Mouse (Mus musculus) bone marrow, adult 2 months (tissue): ENCODE results near the gene Slc2a10. TPM values are rescaled to one million over a fixed set of nuclear protein-coding genes. Genes with fewer than 3 reads are reported as not detected.
A peak's percentile ranks its signal among the peaks of the same experiment; 100 is the strongest.

Experiments used
- H3K27ac ChIP-seq: fragments of 200-500 bp; 2 replicates; pipeline ENCODE4 v1.5.1; 2012; ENCODE audit warnings: low read depth, mild to moderate bottlenecking, control low read depth, inconsistent platforms, low read length; ENCODE audit not compliant: control insufficient read depth, poor library complexity, insufficient read depth
- H3K4me1 ChIP-seq: fragments of 200-500 bp; 2 replicates; pipeline ENCODE4 v1.6.1; 2011; ENCODE audit warnings: low read length; ENCODE audit not compliant: control insufficient read depth, insufficient read depth
- H3K4me3 ChIP-seq: fragments of 200-500 bp; replicated peaks from 2 replicates; pipeline ENCODE3; 2011; ENCODE audit warnings: mild to moderate bottlenecking, low read depth, low read length, control low read depth; ENCODE audit not compliant: control insufficient read depth
- CTCF ChIP-seq: fragments of 200-500 bp; IDR thresholded peaks from 2 replicates; pipeline ENCODE4 v1.5.1; 2011; ENCODE audit warnings: low read length, control low read depth; ENCODE audit not compliant: control insufficient read depth, insufficient read depth
- POLR2A ChIP-seq: fragments of 200-500 bp; IDR thresholded peaks from 2 replicates; pipeline ENCODE4 v1.6.1; 2011; ENCODE audit warnings: low read depth, mild to moderate bottlenecking, control low read depth, low read length, borderline replicate concordance; ENCODE audit not compliant: control insufficient read depth
- WGBS: fragments of 180-500 bp; shearing (Covaris S2); methylation state at CpG from one replicate; pipeline ENCODE4 v1.1.7; 2018; 5-methylcytosine and 5-hydroxymethylcytosine counted together
- polyA plus RNA-seq: library from polyadenylated mRNA; stranded (reverse); fragments of >200 nt; gene quantifications from 2 replicates; pipeline ENCODE4 v1.2.4, GENCODE M21; 2011; ENCODE audit warnings: low replicate concordance; ENCODE audit not compliant: missing spikeins, insufficient read depth, insufficient read length

The Slc2a10 gene
- polyA plus RNA-seq, 1 experiment, result not detected

DNA sequence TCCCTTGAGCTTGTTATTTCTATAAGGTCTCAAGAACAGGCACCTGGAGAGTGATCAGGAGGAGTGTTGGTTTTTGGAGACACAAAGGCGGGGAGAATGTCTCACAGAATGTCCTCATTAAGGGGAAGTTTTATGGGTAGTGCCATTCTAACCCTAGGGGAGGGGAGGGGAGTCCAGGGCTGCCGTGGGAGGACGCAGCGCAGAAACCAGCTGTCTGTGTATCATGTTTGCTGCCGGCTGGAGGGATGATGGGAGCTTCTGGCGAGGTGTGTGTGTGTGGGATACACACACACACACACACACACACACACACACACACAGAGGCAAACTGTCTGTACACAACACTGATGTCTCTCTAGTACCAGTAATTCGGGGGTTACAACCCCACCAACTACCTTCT, 8.8 kb downstream of the Slc2a10 start:
- H3K4me1 ChIP-seq, result no peaks in the 10 kb centered on the region
- WGBS, result 52% methylated on average over 7 of the region's 7 CpGs
- H3K4me3 ChIP-seq, result no peak overlapping the region
- H3K27ac ChIP-seq, result no peak overlapping the region
- TF ChIP-seq CTCF (no peak), POLR2A (no peak)

DNA sequence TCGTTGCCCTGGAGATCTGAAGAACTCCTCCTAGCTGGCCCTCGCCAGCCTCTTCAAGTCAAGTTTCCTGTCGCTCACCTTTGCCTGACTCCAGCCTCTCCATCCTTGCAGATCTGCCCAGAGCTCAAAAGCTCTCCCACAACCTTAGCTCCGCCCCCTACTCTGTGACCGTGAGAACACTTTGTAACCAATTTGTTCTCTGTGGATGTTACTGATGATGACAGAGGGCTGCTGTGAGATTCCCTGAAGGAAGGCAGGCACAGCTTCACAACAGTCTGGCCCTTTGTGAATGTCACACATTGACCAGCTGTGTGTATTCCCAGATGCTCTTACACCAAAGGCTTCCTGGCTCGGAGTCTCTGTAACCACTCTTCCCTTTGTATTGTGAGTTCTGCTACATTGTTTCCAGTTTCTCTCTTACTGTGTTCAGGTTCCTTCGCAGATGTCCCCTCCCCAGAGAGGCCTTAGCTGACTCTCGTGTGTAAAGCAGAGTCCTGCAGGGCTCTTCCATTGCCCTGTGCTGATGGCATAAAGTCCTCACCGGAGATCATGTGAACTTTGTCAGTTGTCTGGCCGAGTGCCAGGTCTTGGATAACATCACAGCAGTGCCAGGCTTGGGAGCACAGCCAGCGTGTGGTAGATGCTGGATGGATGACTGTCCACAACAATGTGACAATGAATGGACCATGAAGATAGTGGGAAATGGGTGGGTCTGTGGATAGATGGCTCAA, 9.4 kb downstream of the Slc2a10 start:
- Histone ChIP-seq H3K4me1 (no peaks in the 10 kb centered on the region), H3K4me3 (no peak overlapping the region), H3K27ac (no peak overlapping the region)
- WGBS, result 58% methylated on average over 11 of the region's 11 CpGs
- no peak for TF ChIP-seq CTCF
- TF ChIP-seq POLR2A, result no peak

DNA sequence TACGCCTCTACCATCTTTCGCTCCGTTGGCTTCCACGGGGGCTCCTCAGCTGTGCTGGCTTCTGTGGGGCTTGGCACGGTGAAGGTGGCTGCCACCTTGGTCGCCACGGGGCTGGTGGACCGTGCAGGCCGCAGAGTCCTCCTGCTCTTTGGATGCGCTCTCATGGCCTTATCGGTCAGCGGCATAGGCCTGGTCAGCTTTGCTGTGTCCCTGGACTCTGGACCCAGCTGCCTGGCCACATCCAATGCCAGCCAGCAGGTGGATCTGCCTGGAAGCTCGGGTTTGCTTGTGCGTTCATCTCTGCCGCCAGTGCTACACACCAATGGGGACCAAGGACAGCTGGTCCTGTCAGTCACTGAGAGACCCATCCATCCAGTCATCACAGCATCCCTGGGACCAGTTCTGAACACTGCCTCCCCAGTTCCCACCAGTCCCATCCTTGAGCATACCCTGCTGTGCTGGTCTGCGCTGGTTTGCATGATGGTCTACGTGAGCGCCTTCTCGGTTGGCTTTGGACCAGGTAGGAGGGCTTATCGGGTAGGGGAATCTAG, 11.7 kb downstream of the Slc2a10 start:
- no peak overlapping the region for H3K27ac ChIP-seq
- H3K4me1 ChIP-seq, result no peaks in the 10 kb centered on the region
- no peak overlapping the region for H3K4me3 ChIP-seq
- TF ChIP-seq POLR2A (no peak), CTCF (no peak)
- whole genome bisulfite sequencing, result 93% methylated on average over 20 of the region's 20 CpGs

DNA sequence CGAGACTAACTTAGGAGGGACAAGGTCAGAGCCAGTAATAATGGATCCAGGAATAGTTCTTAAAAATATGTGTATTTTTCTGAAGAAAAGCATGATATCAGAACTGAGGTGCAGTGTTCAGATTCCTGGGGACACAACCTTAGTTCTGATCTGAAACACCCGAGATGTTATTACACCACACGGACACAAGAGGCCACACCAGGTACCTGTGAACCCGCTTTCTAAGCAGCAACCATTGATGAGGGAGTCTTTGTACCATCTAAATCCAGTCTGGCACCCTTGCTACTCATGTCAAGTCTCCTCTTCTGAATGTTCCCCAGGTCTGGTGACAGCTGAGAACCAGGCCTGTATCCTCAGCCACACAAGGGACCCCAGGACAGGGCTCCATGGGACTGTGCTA, 22.0 kb downstream of the Slc2a10 start:
- WGBS, result 30% methylated on average over 4 of the region's 4 CpGs
- no peak for TF ChIP-seq CTCF
- no peak for TF ChIP-seq POLR2A
- Histone ChIP-seq H3K4me3 (no peak overlapping the region), H3K27ac (no peak overlapping the region), H3K4me1 (no peaks in the 10 kb centered on the region)

DNA sequence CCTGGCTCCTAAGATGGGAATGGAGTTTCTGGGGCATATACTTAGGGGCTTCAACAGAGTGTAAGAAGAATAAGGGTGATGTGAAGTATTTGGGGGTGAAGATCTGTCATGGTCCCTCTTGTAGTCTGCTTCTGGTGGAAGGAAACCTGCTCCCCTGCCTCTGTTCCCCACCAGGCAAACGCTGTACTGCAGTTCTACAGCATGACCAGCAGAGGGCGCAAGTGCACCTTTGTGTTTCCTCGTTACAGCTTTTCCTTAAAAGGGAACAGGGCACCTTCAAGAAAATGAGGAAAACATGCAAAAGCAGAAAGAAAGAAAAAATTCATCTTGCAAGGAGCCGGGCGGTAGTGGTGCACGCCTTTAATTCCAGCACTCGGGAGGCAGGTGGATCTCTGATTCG, 25.5 kb downstream of the Slc2a10 start:
- TF ChIP-seq CTCF (peak; percentile 91), POLR2A (no peak)

DNA sequence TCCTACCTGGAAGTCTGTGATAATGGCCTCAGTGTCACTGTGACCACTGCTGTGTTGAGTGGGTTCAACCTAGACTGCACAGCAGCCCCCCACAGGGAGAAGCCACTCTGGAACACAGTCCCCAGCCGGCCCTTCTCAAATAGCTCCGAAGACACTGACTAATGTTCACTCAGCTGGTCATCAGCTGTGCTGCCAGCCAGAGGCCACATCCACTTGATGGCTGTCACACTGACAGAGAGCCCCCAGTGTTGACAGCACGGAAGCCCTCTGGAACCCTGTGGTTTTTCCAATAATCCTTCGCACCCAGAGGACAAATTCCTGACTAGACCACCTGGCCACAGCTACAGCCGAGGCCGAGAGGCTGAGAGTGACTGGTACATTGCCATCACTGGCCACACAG, 30.2 kb downstream of the Slc2a10 start:
- H3K4me3 ChIP-seq, result no peak overlapping the region
- TF ChIP-seq CTCF, result no peak
- TF ChIP-seq POLR2A, result no peak
- H3K4me1 ChIP-seq, result no peaks in the 10 kb centered on the region
- WGBS, result 83% methylated on average over 6 of the region's 6 CpGs
- H3K27ac ChIP-seq, result no peak overlapping the region

More for the DNA sequence above, 25.5 kb downstream of the Slc2a10 start:
- 18% methylated on average over 8 of the region's 8 CpGs for WGBS
- H3K27ac ChIP-seq, result no peak overlapping the region
- no peaks in the 10 kb centered on the region for H3K4me1 ChIP-seq
- no peak overlapping the region for H3K4me3 ChIP-seq

DNA sequence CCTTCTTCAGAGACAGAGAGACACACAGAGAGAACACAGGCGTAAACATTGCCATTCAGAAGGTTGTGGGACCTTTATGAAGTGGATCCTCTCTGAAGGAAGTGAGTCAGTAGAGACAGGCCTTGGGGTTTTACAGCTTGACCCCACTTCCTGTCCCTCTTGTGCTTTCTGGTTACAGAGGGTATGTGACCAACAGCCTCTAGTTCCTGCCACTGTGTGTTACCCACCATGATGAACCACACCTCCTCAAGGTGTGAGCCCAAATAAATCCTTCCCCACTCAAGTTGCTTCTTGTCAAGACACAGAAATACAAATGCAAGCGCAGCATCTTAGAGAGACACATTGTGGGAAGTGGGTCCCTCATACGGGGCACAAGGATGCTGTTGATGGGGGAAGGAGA, 37.4 kb downstream of the Slc2a10 start:
- no peaks in the 10 kb centered on the region for H3K4me1 ChIP-seq
- no peak for TF ChIP-seq POLR2A
- no peak for TF ChIP-seq CTCF
- H3K4me3 ChIP-seq, result no peak overlapping the region
- WGBS, result 63% methylated on average over 3 of the region's 3 CpGs
- no peak overlapping the region for H3K27ac ChIP-seq

DNA sequence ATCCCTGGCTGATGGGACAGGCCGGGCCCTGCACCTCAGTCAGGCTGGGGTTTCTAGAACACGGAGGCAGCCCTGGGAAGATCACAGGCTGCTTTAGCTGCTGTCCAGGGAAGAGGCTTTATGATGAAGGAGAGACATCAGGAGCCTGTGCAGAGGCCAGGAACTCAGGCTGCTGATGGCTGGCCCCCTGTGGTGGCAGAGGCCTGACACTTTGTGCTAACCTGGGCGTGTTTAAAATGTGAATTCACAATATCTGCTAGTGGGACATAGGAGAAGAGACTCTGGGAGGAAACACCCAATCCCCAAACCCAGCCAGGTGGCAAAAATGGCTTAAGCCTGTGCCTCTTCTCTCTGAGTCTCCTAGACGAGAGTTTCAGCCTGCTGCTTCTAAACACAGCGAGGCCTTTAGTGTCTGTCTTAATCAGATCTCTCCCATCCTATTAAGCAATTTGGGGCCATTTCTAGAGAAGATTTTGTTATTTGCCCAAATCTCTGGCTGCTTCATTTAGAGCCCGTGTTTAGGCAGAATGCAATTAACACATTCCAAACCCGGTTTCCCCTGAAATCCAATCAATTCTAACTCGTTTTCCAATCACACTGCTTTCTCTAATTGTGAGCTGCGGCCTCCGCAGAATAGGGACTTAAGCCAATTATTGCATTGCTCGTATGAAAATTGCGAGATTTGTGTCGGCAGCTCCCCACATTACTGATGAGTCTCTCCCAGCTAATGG, 39.5 kb downstream of the Slc2a10 start:
- 77% methylated on average over 13 of the region's 13 CpGs for WGBS
- Histone ChIP-seq H3K4me1 (no peaks in the 10 kb centered on the region), H3K27ac (no peak overlapping the region), H3K4me3 (no peak overlapping the region)
- no peak for TF ChIP-seq CTCF
- TF ChIP-seq POLR2A, result no peak

DNA sequence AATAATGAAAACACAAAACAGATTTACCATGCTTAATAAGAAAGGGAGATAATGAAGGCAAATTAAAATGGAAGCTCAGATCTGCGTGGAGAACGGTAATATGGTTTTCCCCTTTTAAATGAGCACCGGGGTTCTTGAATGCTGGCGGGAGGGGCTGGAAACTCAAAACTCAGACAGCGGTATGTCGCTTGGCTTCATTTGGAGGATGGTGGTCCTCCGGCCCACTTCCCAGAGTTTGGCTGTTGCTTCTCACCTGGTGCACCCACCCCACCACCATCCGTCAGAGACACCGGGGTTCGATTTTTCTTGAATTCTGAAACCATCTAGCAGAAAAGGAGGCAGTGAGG, 40.1 kb downstream of the Slc2a10 start:
- 84% methylated on average over 10 of the region's 10 CpGs for WGBS
- H3K4me1 ChIP-seq, result no peaks in the 10 kb centered on the region
- TF ChIP-seq POLR2A (no peak), CTCF (no peak)
- H3K27ac ChIP-seq, result no peak overlapping the region
- no peak overlapping the region for H3K4me3 ChIP-seq
